Mouse (Mus musculus) ovary, adult 2 months (tissue): ENCODE results near the gene Artn. TPM values are rescaled to one million over a fixed set of nuclear protein-coding genes. Genes with fewer than 3 reads are reported as not detected.

Experiments used
- polyA plus RNA-seq: library from polyadenylated mRNA; depleted of rRNA; stranded (reverse); fragments of >200 nt; gene quantifications from 2 replicates; pipeline ENCODE4 v1.2.3, GENCODE M21; 2012; rRNA removed

Gene Artn
- polyA plus RNA-seq = 4.5 and 6.4 TPM in 2 replicates

GRCm38 (mm10) chr4:117929391-117929881, at the start of gene Artn:
Gene Artn (minus strand): TSS chr4:117929763.

DNA sequence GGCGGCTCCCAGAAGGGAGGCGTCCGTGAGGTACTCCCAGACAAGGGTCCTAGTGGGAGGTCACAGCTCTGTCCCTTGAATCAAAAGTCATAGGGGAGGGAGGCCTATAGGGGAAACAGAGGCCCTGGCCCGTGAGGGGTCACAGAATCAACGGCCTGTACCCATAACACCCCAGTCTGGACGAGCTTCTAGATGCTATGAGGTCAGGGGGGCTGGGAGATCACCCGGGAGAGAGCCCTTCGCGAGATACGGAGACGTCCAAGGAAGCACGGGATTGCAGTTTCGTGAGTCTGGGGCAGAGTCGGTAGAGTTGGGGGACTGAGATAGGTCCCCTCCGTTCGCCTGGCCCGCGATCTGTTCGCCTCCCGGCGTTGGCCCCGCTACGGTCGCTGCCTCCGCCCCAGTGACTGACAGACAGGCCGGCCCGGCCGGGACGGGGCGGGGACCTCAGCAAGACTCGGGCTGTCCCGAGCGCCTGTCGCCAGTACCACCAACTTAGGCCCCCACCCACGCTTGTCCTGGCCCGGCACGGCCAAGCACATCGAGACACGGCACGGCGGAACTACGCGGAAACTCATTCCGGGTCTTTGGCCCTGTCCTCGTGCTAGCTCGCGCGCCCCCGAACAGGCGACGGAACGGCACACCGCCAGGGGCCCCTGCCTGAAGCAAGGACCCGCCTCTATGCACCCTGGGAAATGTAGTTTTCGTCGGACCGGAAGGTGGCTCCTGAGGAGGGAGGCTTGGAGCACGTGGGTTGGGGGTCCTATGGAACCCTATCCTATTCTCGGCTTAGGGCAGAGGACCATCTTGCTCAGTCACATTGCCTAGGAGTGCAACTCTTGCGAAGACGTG, 14.7 kb downstream of the Artn start, which contains the start of gene Ipo13:
Ipo13 (minus strand) TSS at position 409 of the 852 bp plus-strand sequence.

GRCm38 (mm10) chr4:117891738-117892161, 37.8 kb downstream of the Artn start, which contains the start of gene Dph2:
Gene Dph2 (minus strand): TSS chr4:117892032.

GRCm38 (mm10) chr4:117887133-117887532, 42.4 kb downstream of the Artn start, which contains the start of gene Atp6v0b:
Gene Atp6v0b (minus strand): TSS chr4:117887333.

GRCm38 (mm10) chr4:117882701-117883691, 46.6 kb downstream of the Artn start, which contains the start of gene B4galt2:
Gene B4galt2 (minus strand): TSS chr4:117883487.

Other genes with a start within 250 kb of the Artn start
- gene Dmap1, start 247.5 kb downstream of the Artn start, polyA plus RNA-seq = 29.7 and 40.2 TPM in 2 replicates
- not detected in 2 replicates for gene Gm12845, start 205.4 kb downstream of the Artn start, polyA plus RNA-seq
- 2.0 and 2.2 TPM in 2 replicates for gene Klf17, start 164.1 kb downstream of the Artn start, polyA plus RNA-seq
- 98.7 and 128 TPM in 2 replicates for gene Slc6a9, start 95.3 kb downstream of the Artn start, polyA plus RNA-seq
- gene Ccdc24, start 57.2 kb downstream of the Artn start, polyA plus RNA-seq = 18.0 and 25.8 TPM in 2 replicates
- 108 and 114 TPM in 2 replicates for gene B4galt2, start 46.3 kb downstream of the Artn start, polyA plus RNA-seq
- gene Atp6v0b, start 42.4 kb downstream of the Artn start, polyA plus RNA-seq = 425 and 428 TPM in 2 replicates
- gene Dph2, start 37.7 kb downstream of the Artn start, polyA plus RNA-seq = 21.0 and 21.9 TPM in 2 replicates
- gene Ipo13, start 14.8 kb downstream of the Artn start, polyA plus RNA-seq = 97.7 and 101 TPM in 2 replicates
- 35.3 and 37.4 TPM in 2 replicates for gene St3gal3, start 205.2 kb upstream of the Artn start, polyA plus RNA-seq